Mouse (Mus musculus): ENCODE measurements around the gene Acp2. TPM values are rescaled to one million over a fixed set of nuclear protein-coding genes. Genes with fewer than 3 reads are reported as not detected.
A peak's percentile ranks its signal among the peaks of the same experiment; 100 is the strongest.

Acp2 gene
- polyA plus RNA-seq, 1 experiment from 2014 or later: 26.5 TPM

DNA sequence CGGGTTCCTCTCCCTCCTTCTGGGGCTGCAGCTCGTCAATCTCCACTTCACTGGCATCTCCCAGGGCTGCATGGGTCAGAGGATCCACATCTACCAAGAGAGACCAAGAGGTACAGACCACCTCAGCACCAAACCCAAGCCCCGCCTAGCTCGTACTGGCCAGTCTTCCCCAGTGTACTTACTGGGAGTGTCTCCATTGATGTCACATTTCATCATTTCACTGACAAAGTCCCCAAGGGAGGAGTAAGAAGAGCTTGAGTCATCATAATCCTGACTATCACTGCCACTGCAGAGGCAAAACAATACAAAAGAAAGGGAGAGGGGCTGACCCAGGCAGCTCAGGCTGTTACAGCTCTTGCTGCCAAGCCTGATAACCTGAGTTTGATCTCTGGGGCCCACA, 35.1 kb upstream of the Acp2 start:
- H3K4me2 ChIP-seq (replicated peaks; ENCODE audit: low read depth, low read length): no peak overlapping the region
- ATAC-seq (ENCODE audit: insufficient number of reproducible peaks, insufficient read depth, low FRiP score, low read depth): 0 out of 2 replicates have a peak, but pooled peaks have one; percentile 10
- WGBS: 66% methylated on average over 4 of the region's 4 CpGs
- no peak overlapping the region for H3K4me3 ChIP-seq (ENCODE audit: low read depth, low read length)
- no peaks in the 10 kb centered on the region for H3K27me3 ChIP-seq (ENCODE audit: control insufficient read depth, insufficient read depth, low read length)
- no peak overlapping the region for H3K27ac ChIP-seq (ENCODE audit: low read length)
- no peaks in the 10 kb centered on the region for H3K9me3 ChIP-seq (ENCODE audit: control insufficient read depth, low read depth, low read length)
- H3K9ac ChIP-seq (replicated peaks; ENCODE audit: low read depth, low read length): no peak overlapping the region
- no peaks in the 10 kb centered on the region for H3K4me1 ChIP-seq (ENCODE audit: control insufficient read depth, insufficient read depth, low read length)
- H3K36me3 ChIP-seq (ENCODE audit: control insufficient read depth, insufficient read depth, low read length): peaks cover 20% of the 10 kb centered on the region

DNA sequence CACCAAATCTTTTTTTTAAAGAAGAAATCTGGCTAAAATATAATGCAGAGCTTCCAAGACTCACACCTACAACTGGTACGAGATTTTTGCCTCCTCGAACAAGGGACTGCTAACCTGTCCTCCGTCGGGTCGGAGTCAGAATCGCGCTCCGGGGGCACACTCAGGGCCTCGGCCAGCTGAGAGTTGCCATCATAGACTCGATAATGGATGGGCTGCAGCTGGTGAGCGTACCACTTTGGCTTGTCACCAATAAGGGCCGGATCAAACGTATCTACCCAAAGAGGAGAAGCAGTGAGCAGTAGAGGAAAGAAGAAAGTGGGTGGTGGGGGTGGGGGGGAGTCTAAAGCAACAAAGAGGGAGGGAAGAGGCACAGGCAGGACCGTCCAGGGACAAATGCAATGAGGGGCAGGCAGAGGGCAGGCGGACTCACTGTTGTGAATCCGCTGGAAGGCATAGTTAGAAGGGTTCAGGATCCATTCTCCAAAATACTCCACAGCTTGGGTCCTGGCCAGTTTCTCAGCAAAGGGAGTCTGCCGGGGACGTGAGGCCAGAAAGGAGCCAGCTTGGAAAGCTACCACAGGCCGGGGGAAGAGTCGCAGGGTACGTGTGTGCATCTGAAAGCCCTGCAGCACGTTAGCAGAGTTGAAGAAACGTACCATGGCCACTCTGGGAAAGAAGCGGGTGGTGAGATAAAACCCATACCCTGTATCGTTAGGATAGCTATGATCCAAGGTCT, 32.9 kb upstream of the Acp2 start:
- no peaks in the 10 kb centered on the region for H3K4me1 ChIP-seq (ENCODE audit: control insufficient read depth, insufficient read depth, low read length)
- H3K4me3 ChIP-seq (ENCODE audit: low read depth, low read length): no peak overlapping the region
- WGBS: 74% methylated on average over 25 of the region's 25 CpGs
- H3K9me3 ChIP-seq (ENCODE audit: control insufficient read depth, low read depth, low read length): no peaks in the 10 kb centered on the region
- no peaks in the 10 kb centered on the region for H3K27me3 ChIP-seq (ENCODE audit: control insufficient read depth, insufficient read depth, low read length)
- peaks cover 20% of the 10 kb centered on the region for H3K36me3 ChIP-seq (ENCODE audit: control insufficient read depth, insufficient read depth, low read length)
- no peak overlapping the region for H3K27ac ChIP-seq (ENCODE audit: low read length)
- no peak overlapping the region for H3K4me2 ChIP-seq (replicated peaks; ENCODE audit: low read depth, low read length)
- no peak for ATAC-seq (ENCODE audit: insufficient number of reproducible peaks, insufficient read depth, low FRiP score, low read depth)
- H3K9ac ChIP-seq (replicated peaks; ENCODE audit: low read depth, low read length): no peak overlapping the region

DNA sequence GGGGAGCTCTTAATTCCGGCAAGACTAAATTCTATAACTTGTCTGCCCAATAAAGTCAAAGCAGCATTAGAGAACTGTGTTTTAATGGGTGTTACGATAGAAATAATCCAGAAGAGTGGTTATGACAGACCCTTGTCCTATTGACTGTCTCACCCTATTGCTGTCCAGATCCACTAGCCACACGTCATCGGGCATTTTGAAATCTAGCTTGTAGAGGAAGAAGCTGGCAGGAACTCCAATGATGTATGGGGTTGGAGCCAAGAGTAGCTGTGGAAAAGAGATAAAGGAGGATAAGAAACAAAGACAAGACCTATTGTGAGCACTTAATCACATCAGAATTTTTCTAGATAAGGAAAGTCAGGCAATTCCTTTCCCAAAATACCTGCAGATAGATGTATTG, 27.2 kb upstream of the Acp2 start:
- Histone ChIP-seq H3K27me3 (ENCODE audit: control insufficient read depth, insufficient read depth, low read length) (no peaks in the 10 kb centered on the region), H3K4me1 (ENCODE audit: control insufficient read depth, insufficient read depth, low read length) (no peaks in the 10 kb centered on the region), H3K9me3 (ENCODE audit: control insufficient read depth, low read depth, low read length) (no peaks in the 10 kb centered on the region), H3K27ac (ENCODE audit: low read length) (no peak overlapping the region), H3K9ac (replicated peaks; ENCODE audit: low read depth, low read length) (no peak overlapping the region), H3K4me2 (replicated peaks; ENCODE audit: low read depth, low read length) (no peak overlapping the region), H3K4me3 (ENCODE audit: low read depth, low read length) (no peak overlapping the region), H3K36me3 (ENCODE audit: control insufficient read depth, insufficient read depth, low read length) (peaks cover 23% of the 10 kb centered on the region)
- WGBS: 86% methylated on average over 4 of the region's 4 CpGs
- no peak for ATAC-seq (ENCODE audit: insufficient number of reproducible peaks, insufficient read depth, low FRiP score, low read depth)

- no peak overlapping the region for H3K4me2 ChIP-seq (replicated peaks; ENCODE audit: low read depth, low read length)
- H3K36me3 ChIP-seq (ENCODE audit: control insufficient read depth, insufficient read depth, low read length): peaks cover 23% of the 10 kb centered on the region
- no peak overlapping the region for H3K9ac ChIP-seq (replicated peaks; ENCODE audit: low read depth, low read length)
- 70% methylated on average over 6 of the region's 6 CpGs for WGBS
- no peaks in the 10 kb centered on the region for H3K4me1 ChIP-seq (ENCODE audit: control insufficient read depth, insufficient read depth, low read length)
- no peaks in the 10 kb centered on the region for H3K9me3 ChIP-seq (ENCODE audit: control insufficient read depth, low read depth, low read length)
- ATAC-seq (ENCODE audit: insufficient number of reproducible peaks, insufficient read depth, low FRiP score, low read depth): no peak
- no peak overlapping the region for H3K4me3 ChIP-seq (ENCODE audit: low read depth, low read length)
- no peaks in the 10 kb centered on the region for H3K27me3 ChIP-seq (ENCODE audit: control insufficient read depth, insufficient read depth, low read length)
- no peak overlapping the region for H3K27ac ChIP-seq (ENCODE audit: low read length)
Measured at GRCm38 (mm10) chr2:91176234-91176633, 26.5 kb upstream of the Acp2 start.

DNA sequence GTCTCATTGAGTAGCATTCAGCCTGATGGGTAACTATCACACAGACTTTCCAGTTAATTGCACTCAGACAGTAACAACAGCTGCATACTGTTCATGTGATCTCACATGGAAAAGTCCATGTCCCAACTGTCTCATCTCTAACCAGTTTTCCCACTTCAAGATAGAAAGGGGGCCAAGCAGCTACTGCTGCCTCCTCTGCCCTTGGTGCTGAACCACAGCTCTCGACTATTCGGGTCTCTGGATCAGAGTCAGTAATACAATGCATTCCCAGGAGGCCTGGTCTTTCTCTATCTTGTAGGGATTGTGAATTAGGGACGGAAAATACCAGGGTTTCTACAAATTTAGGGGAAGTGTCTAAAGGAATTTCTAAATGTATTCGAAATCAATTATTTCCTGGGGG, 22.9 kb upstream of the Acp2 start:
- WGBS: 46% methylated on average over 4 of the region's 4 CpGs
- Histone ChIP-seq H3K9ac (replicated peaks; ENCODE audit: low read depth, low read length) (no peak overlapping the region), H3K4me1 (ENCODE audit: control insufficient read depth, insufficient read depth, low read length) (peaks cover 4% of the 10 kb centered on the region; the same call in 1 of the 2 replicates), H3K9me3 (ENCODE audit: control insufficient read depth, low read depth, low read length) (no peaks in the 10 kb centered on the region), H3K4me2 (replicated peaks; ENCODE audit: low read depth, low read length) (no peak overlapping the region), H3K4me3 (ENCODE audit: low read depth, low read length) (no peak overlapping the region), H3K27me3 (ENCODE audit: control insufficient read depth, insufficient read depth, low read length) (no peaks in the 10 kb centered on the region), H3K27ac (ENCODE audit: low read length) (no peak overlapping the region), H3K36me3 (ENCODE audit: control insufficient read depth, insufficient read depth, low read length) (peaks cover 17% of the 10 kb centered on the region)
- no peak for ATAC-seq (ENCODE audit: insufficient number of reproducible peaks, insufficient read depth, low FRiP score, low read depth)

GRCm38 (mm10) chr2:91180706-91181105, 22.0 kb upstream of the Acp2 start:
- Histone ChIP-seq H3K36me3 (ENCODE audit: control insufficient read depth, insufficient read depth, low read length) (peaks cover 12% of the 10 kb centered on the region), H3K4me1 (ENCODE audit: control insufficient read depth, insufficient read depth, low read length) (peaks cover 4% of the 10 kb centered on the region; the same call in 1 of the 2 replicates), H3K9ac (replicated peaks; ENCODE audit: low read depth, low read length) (no peak overlapping the region), H3K9me3 (ENCODE audit: control insufficient read depth, low read depth, low read length) (no peaks in the 10 kb centered on the region), H3K4me3 (ENCODE audit: low read depth, low read length) (no peak overlapping the region), H3K4me2 (replicated peaks; ENCODE audit: low read depth, low read length) (no peak overlapping the region), H3K27me3 (ENCODE audit: control insufficient read depth, insufficient read depth, low read length) (no peaks in the 10 kb centered on the region), H3K27ac (ENCODE audit: low read length) (no peak overlapping the region)
- WGBS: 78% methylated on average over 5 of the region's 5 CpGs
- ATAC-seq (ENCODE audit: insufficient number of reproducible peaks, insufficient read depth, low FRiP score, low read depth): no peak

- Histone ChIP-seq H3K9me3 (ENCODE audit: control insufficient read depth, low read depth, low read length) (no peaks in the 10 kb centered on the region), H3K4me3 (ENCODE audit: low read depth, low read length) (peak overlapping the region; percentile 95), H3K4me2 (replicated peaks; ENCODE audit: low read depth, low read length) (peak overlapping the region; percentile 52), H3K36me3 (ENCODE audit: control insufficient read depth, insufficient read depth, low read length) (0 out of 2 replicates have a peak, but pooled peaks cover under 1% of the 10 kb centered on the region), H3K27ac (ENCODE audit: low read length) (no peak overlapping the region), H3K4me1 (ENCODE audit: control insufficient read depth, insufficient read depth, low read length) (peaks cover 4% of the 10 kb centered on the region; the same call in 1 of the 2 replicates), H3K27me3 (ENCODE audit: control insufficient read depth, insufficient read depth, low read length) (no peaks in the 10 kb centered on the region), H3K9ac (replicated peaks; ENCODE audit: low read depth, low read length) (no peak overlapping the region)
- WGBS: 9% methylated on average over 8 of the region's 8 CpGs
- ATAC-seq (ENCODE audit: insufficient number of reproducible peaks, insufficient read depth, low FRiP score, low read depth): no peak
Measured at GRCm38 (mm10) chr2:91182016-91182404, 20.7 kb upstream of the Acp2 start.

DNA sequence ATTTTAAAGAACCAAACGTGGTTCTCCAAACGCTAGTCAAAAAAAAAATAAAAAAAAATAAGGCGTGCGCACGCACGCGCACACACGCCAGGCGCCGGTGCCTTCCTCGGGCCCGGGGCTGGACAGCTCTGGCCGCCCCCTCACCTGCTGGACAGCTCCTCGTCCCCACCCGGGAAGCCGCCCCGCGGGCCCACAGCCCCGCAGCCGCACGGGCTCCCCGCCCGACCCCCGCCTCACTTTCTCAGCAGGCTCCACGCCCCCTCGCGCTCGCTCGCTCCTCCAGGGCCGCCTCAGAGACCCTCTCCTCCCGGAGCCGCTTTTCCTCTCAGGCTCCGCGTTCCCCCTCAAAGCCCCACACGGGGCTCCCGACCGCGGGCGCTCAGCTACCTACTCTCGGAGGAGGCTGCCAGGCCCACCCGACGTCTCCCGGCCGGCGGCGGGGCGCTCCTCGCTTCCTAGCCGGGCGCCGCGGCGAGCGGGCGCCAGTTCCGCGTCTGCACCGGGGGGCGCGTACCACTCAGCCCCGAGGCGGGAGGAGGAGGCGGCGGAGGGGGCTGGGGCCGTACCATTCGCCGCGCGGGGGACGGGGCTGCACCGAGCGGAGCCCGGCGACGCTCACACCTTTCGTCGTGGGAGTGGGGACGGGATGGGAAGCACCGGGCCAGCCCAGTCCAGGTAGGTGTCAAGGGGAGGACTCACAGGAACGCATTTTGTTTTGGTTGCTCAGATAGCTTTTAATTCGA, 20.1 kb upstream of the Acp2 start:
- 1% methylated on average over 69 of the region's 81 CpGs for WGBS
- H3K27ac ChIP-seq (ENCODE audit: low read length): peak overlapping the region; percentile 77
- ATAC-seq (ENCODE audit: insufficient number of reproducible peaks, insufficient read depth, low FRiP score, low read depth): peak; percentile 94

More for the DNA sequence above, 20.1 kb upstream of the Acp2 start:
- Histone ChIP-seq H3K36me3 (ENCODE audit: control insufficient read depth, insufficient read depth, low read length) (no peaks in the 10 kb centered on the region), H3K4me2 (replicated peaks; ENCODE audit: low read depth, low read length) (peak overlapping the region; percentile 52), H3K9me3 (ENCODE audit: control insufficient read depth, low read depth, low read length) (no peaks in the 10 kb centered on the region), H3K4me3 (ENCODE audit: low read depth, low read length) (peak overlapping the region; percentile 95), H3K27me3 (ENCODE audit: control insufficient read depth, insufficient read depth, low read length) (no peaks in the 10 kb centered on the region), H3K9ac (replicated peaks; ENCODE audit: low read depth, low read length) (peak overlapping the region; percentile 57), H3K4me1 (ENCODE audit: control insufficient read depth, insufficient read depth, low read length) (peaks cover 4% of the 10 kb centered on the region; the same call in 1 of the 2 replicates)
